Mouse (Mus musculus) macrophage (primary cell): ENCODE measurements at regions not wholly inside any gene's neighbourhood (a gene's known extent, or its start where the extent isn't known, plus 50 kb on each side); places are given as distances from the start of the nearest gene placed in this dataset.

Experiments used
- H3K27ac ChIP-seq: fragments of 350-480 bp; formaldehyde crosslinking; 2 replicates; pipeline ENCODE4 v1.9.0; 2021
- H3K36me3 ChIP-seq: fragments of 350-480 bp; formaldehyde crosslinking; 2 replicates; pipeline ENCODE4 v1.9.0; 2021; ENCODE audit errors: inconsistent target
- H3K4me3 ChIP-seq: fragments of 350-480 bp; formaldehyde crosslinking; 2 replicates; pipeline ENCODE4 v1.9.0; 2021; ENCODE audit errors: inconsistent target
- H3K79me2 ChIP-seq: fragments of 350-480 bp; formaldehyde crosslinking; 2 replicates; pipeline ENCODE4 v1.9.0; 2021; ENCODE audit errors: inconsistent target
- WGBS: methylation state at CpG from one replicate; pipeline ENCODE4 v1.1.7; 2026; ENCODE audit warnings: inconsistent platforms; ENCODE audit not compliant: missing documents; 5-methylcytosine and 5-hydroxymethylcytosine counted together

DNA sequence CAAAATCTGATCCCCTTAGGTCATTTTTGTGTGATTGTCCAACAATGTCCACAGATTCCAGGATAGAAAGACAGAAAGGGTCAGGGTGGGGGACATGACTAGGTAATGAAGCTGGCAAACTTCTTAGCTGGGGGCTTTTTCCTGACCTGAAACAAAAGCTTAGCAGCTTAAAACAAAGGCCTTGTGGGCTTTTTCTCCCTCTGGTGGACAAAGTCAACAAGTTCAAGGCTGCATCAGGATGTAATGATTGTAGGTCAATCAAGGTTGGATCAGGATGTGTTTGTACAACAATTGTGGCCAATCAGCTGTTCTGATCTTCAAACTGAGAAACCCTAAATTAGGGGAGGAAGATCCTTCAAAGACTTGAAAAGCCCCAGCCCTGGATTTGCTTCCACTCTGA, 252.0 kb upstream of the Prkcq start:
- no peak overlapping the region for H3K4me3 ChIP-seq
- H3K27ac ChIP-seq: no peak overlapping the region
- H3K79me2 ChIP-seq: no peaks in the 10 kb centered on the region
- no peaks in the 10 kb centered on the region for H3K36me3 ChIP-seq

DNA sequence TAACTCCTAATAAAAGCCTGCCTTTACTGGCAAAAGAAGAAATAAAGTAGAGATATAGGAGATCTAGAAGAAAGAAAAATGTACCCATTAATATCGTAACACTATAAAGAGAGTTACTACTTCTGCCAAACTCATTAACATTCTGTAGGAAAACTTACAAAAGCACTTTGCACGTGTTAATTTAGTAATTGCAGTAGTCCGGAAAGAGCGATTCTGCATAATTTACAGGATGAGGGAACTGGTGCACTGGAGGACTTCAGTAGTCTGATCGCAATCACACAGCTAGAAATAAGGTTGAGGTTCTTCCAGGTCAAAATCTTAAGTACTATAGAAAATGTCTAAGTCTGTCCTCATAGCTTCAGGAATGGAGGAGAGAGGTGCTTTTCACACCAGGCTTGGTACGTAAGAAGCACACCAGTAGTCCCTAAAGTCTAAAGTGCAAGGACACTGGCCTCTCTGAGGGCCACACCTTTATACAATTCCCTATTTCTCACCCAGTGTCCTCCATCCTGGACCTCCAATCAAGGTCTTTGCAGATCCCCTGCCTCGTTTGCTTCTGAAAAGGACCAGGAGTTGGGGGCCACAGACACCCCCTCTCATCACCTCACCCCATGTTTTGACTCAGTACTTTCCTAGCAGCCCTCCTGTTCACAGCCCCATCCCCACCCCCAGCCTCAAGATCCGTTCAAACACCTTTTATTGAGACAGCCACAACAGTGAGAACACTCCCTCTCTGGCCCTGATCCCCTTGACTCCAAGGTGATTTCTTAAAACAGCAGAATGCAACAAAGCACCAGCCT, 251.0 kb upstream of the Prkcq start:
- Histone ChIP-seq H3K36me3 (no peaks in the 10 kb centered on the region), H3K79me2 (no peaks in the 10 kb centered on the region), H3K27ac (no peak overlapping the region), H3K4me3 (no peak overlapping the region)
- WGBS: 69% methylated on average over 8 of the region's 8 CpGs

DNA sequence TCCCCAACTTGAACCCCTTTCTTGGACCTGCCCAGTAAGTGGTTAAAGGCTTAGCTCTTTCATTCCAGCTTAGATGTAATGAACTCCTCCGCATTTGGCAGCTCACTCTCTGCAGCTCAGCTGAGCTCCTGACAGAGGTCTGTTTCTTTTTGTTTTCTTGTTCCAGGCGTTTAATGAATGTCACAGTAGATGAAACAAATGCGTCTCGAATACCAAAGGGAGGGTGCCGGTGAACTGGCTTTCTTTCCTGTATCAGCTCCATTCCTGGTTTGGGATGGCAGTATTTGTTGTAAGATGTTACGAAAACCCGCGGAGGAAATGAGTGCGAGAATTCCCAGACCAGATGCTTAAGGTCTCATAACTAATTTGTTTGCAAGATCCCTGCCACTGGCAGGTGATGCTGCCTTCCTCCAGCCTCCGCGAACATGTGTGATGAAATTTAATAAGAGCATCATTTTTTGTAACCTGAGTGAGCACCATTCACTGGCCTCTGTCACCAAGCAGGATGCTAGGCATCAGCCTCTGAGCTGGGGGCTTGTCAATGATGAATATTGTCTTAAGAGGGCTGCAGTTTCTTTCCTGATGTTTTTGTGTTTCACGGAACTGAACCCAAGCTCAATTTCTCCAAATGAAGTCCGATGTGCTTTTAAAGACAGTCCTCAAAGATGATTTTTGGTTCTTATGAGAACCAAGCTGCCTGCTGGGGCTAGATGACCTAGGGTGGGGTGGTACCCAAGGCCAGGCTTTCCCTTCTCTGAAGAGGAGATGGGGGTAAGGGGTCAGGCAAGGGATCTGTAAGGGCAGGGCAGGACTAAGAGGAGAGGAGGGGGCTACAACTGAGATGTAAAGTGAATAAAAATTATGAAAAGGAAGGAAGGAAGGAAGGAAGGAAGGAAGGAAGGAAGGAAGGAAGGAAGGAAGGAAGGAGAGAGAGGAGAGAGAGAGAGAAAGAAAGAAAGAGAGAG, 250.1 kb upstream of the Prkcq start:
- no peaks in the 10 kb centered on the region for H3K36me3 ChIP-seq
- no peaks in the 10 kb centered on the region for H3K79me2 ChIP-seq
- WGBS: 53% methylated on average over 13 of the region's 13 CpGs
- no peak overlapping the region for H3K4me3 ChIP-seq
- no peak overlapping the region for H3K27ac ChIP-seq

DNA sequence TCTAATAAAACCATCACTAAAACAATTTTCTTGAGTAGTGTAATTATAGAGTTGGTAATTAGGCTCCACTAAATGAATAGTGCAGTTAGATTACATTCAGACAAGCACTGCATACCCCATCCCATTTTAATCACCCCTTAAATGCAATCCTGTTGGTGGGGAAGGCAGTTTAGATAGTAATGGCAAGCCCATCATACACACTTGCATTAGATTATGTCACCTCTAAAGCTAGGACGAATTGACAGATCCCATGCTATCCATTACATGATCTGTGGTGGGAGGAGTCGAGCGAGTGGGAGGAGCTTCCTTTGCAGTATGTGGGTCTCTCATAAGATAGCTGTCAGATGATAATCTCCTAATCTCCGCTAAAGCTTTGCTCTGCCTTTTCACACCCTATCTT, 247.9 kb upstream of the Prkcq start:
- Histone ChIP-seq H3K36me3 (no peaks in the 10 kb centered on the region), H3K4me3 (no peak overlapping the region), H3K27ac (no peak overlapping the region), H3K79me2 (no peaks in the 10 kb centered on the region)
- WGBS: 86% methylated on average over 3 of the region's 4 CpGs

DNA sequence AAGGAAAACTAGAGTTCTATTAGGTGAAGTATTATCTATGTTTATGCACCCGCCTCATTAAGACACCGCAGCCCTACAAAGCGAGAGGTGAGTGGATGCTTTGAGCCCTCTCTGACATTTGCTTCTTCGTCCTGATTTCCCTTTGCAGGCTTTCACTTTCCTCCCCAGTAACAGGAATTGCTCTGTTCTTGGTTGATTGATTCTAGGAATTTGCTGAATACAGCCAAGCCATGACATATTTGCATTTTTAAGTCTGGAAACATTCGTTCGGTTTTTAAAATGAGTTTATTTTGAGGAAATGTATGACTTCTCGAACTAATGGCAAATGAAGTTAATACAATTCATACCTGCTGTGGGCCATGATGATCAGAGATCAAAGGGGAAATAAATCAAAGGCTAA, 246.5 kb upstream of the Prkcq start:
- H3K4me3 ChIP-seq: no peak overlapping the region
- H3K27ac ChIP-seq: no peak overlapping the region
- no peaks in the 10 kb centered on the region for H3K36me3 ChIP-seq
- H3K79me2 ChIP-seq: no peaks in the 10 kb centered on the region
- 81% methylated on average over 7 of the region's 7 CpGs for WGBS

DNA sequence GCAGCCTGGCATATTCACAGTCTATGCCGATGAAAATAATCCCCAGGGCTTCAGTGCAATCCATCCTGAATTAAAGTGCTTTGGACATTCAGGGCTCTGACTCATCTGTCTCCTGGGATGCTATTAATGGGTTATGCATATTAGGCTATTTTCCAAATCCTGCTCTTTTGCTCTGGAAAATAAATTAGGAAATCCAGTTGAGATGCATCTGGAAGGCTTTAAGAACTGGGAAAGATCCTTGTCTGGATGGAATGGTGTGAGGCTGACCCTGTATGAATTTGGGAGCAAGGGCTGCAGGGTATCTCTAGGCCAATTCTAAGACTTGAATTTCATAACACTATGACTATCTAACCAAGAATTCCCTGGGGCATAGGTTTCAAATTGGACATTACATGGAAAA, 234.5 kb upstream of the Prkcq start:
- Histone ChIP-seq H3K79me2 (no peaks in the 10 kb centered on the region), H3K27ac (no peak overlapping the region), H3K36me3 (no peaks in the 10 kb centered on the region), H3K4me3 (no peak overlapping the region)
- 91% methylated on average over 1 of the region's 1 CpGs for WGBS

DNA sequence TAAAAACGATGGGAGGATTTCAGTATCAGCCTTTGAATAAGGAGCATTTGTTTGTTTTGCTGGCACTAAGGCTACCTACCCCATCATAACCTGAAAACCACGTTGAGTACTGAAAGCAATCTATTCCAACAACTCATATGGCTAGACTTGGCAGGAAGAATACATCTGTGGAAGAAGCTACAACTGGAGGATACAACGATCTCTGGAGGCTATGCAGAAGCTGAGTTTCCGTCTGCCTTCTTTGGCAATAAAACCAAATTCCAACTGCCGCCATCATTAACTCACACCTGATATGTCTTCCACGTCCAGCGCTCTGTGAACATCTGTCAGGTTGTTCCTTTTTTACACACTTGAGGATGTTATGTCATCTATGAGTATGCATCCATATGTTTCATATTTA, 206.7 kb upstream of the Prkcq start:
- Histone ChIP-seq H3K79me2 (no peaks in the 10 kb centered on the region), H3K36me3 (no peaks in the 10 kb centered on the region), H3K4me3 (no peak overlapping the region), H3K27ac (no peak overlapping the region)
- WGBS: 89% methylated on average over 7 of the region's 7 CpGs

DNA sequence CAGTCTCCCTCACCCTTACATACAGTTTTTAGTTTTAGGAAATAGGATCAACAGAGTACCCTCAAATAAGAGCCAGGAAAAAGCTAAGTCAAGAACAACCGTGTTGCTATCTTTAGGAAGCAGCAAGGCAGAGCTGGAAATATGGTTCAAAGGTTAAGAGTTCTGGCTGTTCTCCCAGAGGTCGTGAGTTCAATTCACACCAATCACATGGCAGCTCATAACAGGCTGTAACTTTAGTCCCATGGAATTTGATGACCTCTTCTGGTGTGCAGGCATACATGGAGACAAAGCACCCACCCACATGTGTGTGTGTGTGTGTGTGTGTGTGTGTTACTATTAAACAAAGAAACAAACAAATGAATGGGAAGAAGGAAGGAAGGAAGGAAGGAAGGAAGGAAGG, 205.0 kb upstream of the Prkcq start:
- Histone ChIP-seq H3K36me3 (no peaks in the 10 kb centered on the region), H3K79me2 (no peaks in the 10 kb centered on the region), H3K27ac (no peak overlapping the region), H3K4me3 (no peak overlapping the region)
- 83% methylated on average over 2 of the region's 2 CpGs for WGBS

DNA sequence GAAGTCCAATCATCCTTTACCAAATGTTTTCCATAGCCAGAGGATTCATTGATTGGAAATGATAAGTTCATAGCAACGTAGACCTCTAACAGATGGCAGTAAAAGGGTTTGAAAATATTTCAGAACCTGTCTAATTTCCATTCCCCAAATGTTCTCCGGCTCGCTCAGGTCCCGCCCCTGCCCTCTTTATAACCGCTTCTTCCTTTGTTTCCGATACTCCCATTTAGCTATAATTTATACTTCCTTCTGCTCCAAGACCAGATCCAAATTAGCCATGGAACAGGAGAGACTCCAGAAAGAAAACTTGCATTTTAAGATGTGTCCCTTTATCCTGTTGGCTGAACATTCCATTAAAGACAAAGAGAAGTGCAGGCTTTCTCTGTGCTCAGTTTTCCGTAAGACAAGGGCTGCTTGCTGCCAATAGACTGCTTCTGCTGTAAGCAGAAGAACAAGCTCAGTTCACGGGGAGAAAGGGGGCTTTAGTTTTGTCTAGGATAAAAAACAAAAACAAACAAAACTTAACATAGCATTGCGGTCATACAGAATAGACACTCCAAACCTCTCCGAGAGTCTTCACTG, 202.7 kb upstream of the Prkcq start:
- Histone ChIP-seq H3K27ac (no peak overlapping the region), H3K79me2 (no peaks in the 10 kb centered on the region), H3K36me3 (no peaks in the 10 kb centered on the region), H3K4me3 (no peak overlapping the region)
- 95% methylated on average over 10 of the region's 10 CpGs for WGBS

DNA sequence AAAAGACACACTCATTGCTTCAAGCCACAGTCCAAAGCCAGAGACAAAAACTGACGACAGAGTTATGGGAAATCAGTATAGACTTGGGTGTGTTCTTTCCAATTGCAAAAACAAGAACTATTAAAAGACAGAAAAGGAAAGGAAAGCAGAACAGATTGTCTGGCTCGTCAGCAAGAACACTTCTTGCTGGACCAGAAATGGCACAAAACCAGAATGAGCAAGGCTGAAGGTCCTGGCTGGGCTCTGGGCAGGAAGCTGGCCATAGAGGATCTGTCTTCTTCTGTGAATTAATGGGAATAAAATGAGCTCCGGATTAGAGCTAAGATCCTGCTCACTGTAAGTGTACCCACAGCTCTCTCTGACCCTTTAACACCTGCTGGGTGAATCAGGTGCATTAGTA, 199.9 kb upstream of the Prkcq start:
- no peaks in the 10 kb centered on the region for H3K79me2 ChIP-seq
- WGBS: 53% methylated on average over 3 of the region's 3 CpGs
- H3K27ac ChIP-seq: no peak overlapping the region
- no peaks in the 10 kb centered on the region for H3K36me3 ChIP-seq
- H3K4me3 ChIP-seq: no peak overlapping the region

DNA sequence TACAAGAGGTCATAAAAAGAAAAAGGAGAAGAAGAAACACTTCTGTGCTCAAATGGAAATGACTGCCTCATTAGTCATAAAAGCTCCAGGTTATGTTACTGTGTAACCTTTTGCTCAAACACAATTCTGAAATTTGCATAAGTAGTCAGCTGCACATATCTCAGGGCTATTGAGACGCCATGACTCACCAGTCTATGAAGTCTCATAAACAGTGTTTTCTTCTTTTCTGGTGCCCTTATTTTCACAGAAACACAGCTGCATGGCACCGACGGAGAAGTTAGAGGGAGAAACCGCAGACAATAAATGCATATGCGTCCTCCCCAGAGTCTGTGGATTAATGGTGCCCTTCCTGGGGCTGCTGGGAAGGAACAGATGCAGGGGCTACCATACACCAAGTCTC, 193.1 kb upstream of the Prkcq start:
- no peaks in the 10 kb centered on the region for H3K36me3 ChIP-seq
- 91% methylated on average over 5 of the region's 5 CpGs for WGBS
- no peaks in the 10 kb centered on the region for H3K79me2 ChIP-seq
- no peak overlapping the region for H3K27ac ChIP-seq
- H3K4me3 ChIP-seq: no peak overlapping the region

DNA sequence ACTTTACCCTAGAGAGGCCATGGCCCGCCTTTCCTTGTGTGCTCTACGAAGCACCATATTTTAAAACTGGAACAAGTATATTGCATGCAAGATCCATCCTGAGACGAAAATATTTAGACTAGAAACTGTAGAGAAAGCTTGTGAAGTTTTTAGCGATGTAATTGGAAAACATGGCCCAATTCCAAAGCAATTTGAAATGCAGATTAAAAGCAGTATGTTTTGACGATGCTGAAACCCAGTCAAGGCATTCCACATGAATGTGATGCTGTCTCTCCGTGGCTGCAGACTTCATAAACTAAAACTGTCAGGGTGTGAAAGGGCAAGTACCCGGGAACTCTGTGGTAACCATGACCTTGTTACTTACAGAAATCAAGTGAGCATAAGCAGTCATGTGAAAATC, 185.8 kb upstream of the Prkcq start:
- Histone ChIP-seq H3K4me3 (no peak overlapping the region), H3K36me3 (no peaks in the 10 kb centered on the region), H3K27ac (no peak overlapping the region), H3K79me2 (no peaks in the 10 kb centered on the region)
- 75% methylated on average over 7 of the region's 7 CpGs for WGBS

DNA sequence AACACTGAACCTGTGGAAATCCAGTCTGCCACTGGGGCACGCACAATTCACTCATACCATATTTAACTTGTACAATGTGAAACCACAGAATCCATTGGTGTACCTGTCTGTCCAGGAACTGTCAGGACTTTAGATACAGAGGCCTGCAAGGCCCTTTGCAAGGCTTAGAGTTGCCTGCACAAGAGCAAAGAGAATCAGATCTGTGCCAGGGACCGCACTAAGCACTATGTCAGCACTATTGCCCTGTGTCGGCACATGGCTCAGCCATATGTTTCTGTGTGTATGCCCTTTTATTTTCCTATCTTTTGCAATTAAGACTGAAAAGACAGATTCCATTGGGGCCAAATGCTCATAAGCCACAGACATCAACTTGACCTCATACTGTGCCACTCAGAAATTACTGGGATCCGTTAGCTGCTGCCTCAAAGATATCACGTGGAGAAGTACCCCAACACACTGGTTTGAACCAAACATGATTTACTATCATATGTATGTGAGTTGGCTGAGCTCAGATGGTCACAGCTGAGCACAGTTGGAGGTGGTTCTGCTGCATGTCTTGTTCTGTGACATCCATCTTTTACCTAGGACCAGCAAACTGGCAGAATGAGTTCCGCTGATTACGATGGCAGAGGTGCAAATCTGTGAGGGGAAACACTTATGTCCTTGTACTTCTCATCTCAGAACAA, 181.7 kb upstream of the Prkcq start:
- no peaks in the 10 kb centered on the region for H3K36me3 ChIP-seq
- 92% methylated on average over 7 of the region's 7 CpGs for WGBS
- no peak overlapping the region for H3K27ac ChIP-seq
- no peaks in the 10 kb centered on the region for H3K79me2 ChIP-seq
- H3K4me3 ChIP-seq: no peak overlapping the region

DNA sequence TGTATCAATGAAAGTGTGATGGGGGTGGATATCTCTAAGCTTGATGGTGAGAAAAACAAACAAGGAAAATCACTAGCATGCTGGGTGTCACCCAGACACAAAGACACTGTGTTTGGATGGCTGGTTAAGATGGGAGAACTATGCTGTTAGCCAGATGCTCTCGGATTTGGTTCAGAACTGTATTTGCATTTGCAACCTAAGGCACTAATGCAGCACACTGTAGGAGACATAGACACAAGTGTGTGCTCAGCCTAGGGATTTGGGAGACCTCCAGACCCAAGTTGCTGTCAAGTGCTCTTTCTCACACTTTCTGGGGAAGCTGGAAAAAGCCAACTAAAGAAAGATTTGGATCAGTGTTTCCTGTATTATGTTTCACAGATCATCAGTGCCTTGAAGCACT, 173.1 kb upstream of the Prkcq start:
- no peaks in the 10 kb centered on the region for H3K36me3 ChIP-seq
- H3K27ac ChIP-seq: no peak overlapping the region
- no peaks in the 10 kb centered on the region for H3K79me2 ChIP-seq
- 43% methylated on average over 1 of the region's 1 CpGs for WGBS
- H3K4me3 ChIP-seq: no peak overlapping the region
